Mouse (Mus musculus): ENCODE measurements around the gene 1190002N15Rik.

- TF ChIP-seq POLR2A (IDR thresholded peaks at IDR 0.05; ENCODE audit: low read depth, low read length) = no peak
- no peak for TF ChIP-seq CTCF (IDR thresholded peaks at IDR 0.05; ENCODE audit: extremely low read depth, insufficient read depth, insufficient read length, insufficient replicate concordance)
These were observed 1.5 kb upstream of the 1190002N15Rik start for GRCm38 (mm10) chr9:94539346-94539865.
